Mouse (Mus musculus) heart, postnatal 10 days (tissue): ENCODE data around the gene Stx7. TPM values are rescaled to one million over a fixed set of nuclear protein-coding genes. Genes with fewer than 3 reads are reported as not detected.

Experiments used
- DNase-seq, 2 experiments: peaks; one replicate each; pipeline ENCODE4 v3.0.0; 2021
- intact Hi-C: fragments of 180-260 bp; cut with DNase I; formaldehyde crosslinking; loops from one replicate; pipeline ENCODE4 v1.15.1; 2025
- total RNA-seq, 2 experiments: library from RNA; stranded (reverse); gene quantifications; 2 replicates each; pipeline ENCODE4 v1.2.3; 2021

The Stx7 gene
- total RNA-seq, 2 experiments from 2014 or later = 44.9 to 54.6 TPM

DNA sequence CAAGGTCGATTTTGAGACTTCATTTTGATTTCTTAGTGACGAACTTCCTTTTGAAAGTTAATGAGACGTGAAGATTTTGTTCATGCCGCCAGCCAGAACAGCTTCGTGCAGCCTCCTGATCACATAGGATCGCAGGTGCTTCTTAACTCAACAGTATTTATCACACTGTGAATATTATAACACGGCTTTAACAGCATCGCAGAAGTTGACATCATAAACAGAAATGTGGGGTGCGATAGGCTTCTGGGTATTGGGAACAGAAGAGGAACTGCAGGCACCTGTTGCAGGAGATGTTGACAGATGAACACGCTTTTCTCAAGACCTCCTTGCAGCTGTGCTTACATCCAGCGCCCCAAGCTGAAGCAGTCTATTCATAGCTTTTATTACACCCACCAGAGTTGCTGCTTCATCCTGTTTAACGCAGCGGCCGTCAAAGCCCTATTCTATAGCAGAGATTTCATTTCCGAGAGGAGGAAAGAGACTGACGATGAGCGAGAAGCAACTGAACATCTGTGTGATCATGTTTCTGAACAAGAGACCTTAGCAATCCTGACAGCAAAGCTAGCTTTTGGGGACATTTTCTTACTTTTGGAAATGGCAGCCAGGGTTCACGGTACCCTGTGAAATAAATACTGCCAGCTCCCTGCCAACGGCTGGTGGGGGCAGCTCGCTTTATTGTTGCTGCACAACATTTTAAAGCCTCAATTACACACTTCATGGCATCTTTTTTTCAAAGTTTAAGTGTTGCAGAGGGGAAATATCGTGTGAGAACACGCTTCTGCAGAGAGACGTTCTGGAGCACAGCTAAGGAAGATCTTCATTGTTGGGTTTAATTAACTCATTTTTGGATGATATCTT lies 86.6 kb downstream of the Stx7 start:
- DNase-seq = no peak
- intact Hi-C loops = no loop called here

Other genes with a start within 250 kb of the Stx7 start
- gene Taar1, start 228.9 kb upstream of the Stx7 start, total RNA-seq = not detected
- not detected for gene Taar2, start 210.7 kb upstream of the Stx7 start, total RNA-seq
- gene Taar3, start 199.7 kb upstream of the Stx7 start, total RNA-seq = not detected
- not detected for gene Taar4, start 188.8 kb upstream of the Stx7 start, total RNA-seq
- gene Taar5, start 178.6 kb upstream of the Stx7 start, total RNA-seq = not detected
- not detected for gene Taar6, start 163.7 kb upstream of the Stx7 start, total RNA-seq
- not detected for gene Taar7a, start 155.8 kb upstream of the Stx7 start, total RNA-seq
- gene Taar7b, start 149.4 kb upstream of the Stx7 start, total RNA-seq = not detected
- gene Taar7d, start 122.1 kb upstream of the Stx7 start, total RNA-seq = not detected
- not detected for gene Taar7e, start 111.7 kb upstream of the Stx7 start, total RNA-seq
- gene Taar7f, start 99.8 kb upstream of the Stx7 start, total RNA-seq = not detected
- gene Taar8a, start 72.8 kb upstream of the Stx7 start, total RNA-seq = not detected
- gene Taar8b, start 57.0 kb upstream of the Stx7 start, total RNA-seq = not detected
- not detected for gene Taar8c, start 47.4 kb upstream of the Stx7 start, total RNA-seq
- not detected for gene Taar9, start 39.8 kb upstream of the Stx7 start, total RNA-seq
- 1 to 10 TPM in 1 of 2 experiments, under 1 TPM in 1; 0.92 to 1.5 TPM for gene Moxd1, start 74.2 kb downstream of the Stx7 start, total RNA-seq